Mouse (Mus musculus) E14TG2a.4 (cell line): ENCODE measurements around the gene Atpaf2.
"Not testable (repeated sequence)": the region's sequence is repeated elsewhere in the genome, so short reads cannot be mapped to it uniquely, and the experiment has no call there.

Experiments used
- H3K27me3 ChIP-seq: 2 replicates; pipeline ENCODE4 v1.6.1; 2014; ENCODE audit warnings: low read length, control low read depth; ENCODE audit not compliant: insufficient read depth
- H3K36me3 ChIP-seq: 2 replicates; pipeline ENCODE4 v1.6.1; 2014; ENCODE audit warnings: low read length, control low read depth; ENCODE audit not compliant: insufficient read depth
- H3K4me1 ChIP-seq: replicated peaks from 2 replicates; pipeline ENCODE4 v1.6.1; 2014; ENCODE audit warnings: low read depth, low read length, control low read depth
- H3K4me3 ChIP-seq: replicated peaks from 2 replicates; pipeline ENCODE4 v1.5.1; 2014; ENCODE audit warnings: mild to moderate bottlenecking, low read length
- H3K9me3 ChIP-seq: 2 replicates; pipeline ENCODE4 v1.6.1; 2014; ENCODE audit warnings: low read length, control low read depth
- CTCF ChIP-seq: conservative IDR thresholded peaks from 2 replicates; pipeline ENCODE4 v1.5.1; 2014; ENCODE audit warnings: low read length
- NANOG ChIP-seq: IDR thresholded peaks from 2 replicates; pipeline ENCODE4 v1.6.1; 2014; ENCODE audit warnings: borderline replicate concordance, low read length, mixed read lengths
- POU5F1 ChIP-seq: IDR thresholded peaks from 2 replicates; pipeline ENCODE4 v1.6.1; 2014; ENCODE audit warnings: low read length, borderline replicate concordance

Atpaf2 gene

GRCm38 (mm10) chr11:60417717-60418472 lies at the start of gene Atpaf2:
Atpaf2 (minus strand) TSS chr11:60418457.
- H3K4me1 ChIP-seq: peaks cover 60% of the 10 kb centered on the region
- TF ChIP-seq NANOG (no peak), POU5F1 (no peak), CTCF (no peak)
- H3K4me3 ChIP-seq: peak within 1 kb of the TSS; percentile 96
- H3K27me3 ChIP-seq: no peaks in the 10 kb centered on the region
- H3K9me3 ChIP-seq: no peaks in the 10 kb centered on the region
- H3K36me3 ChIP-seq: peaks cover 38% of the 10 kb centered on the region

- Histone ChIP-seq H3K36me3 (peaks cover 92% of the 10 kb centered on the region), H3K27me3 (no peaks in the 10 kb centered on the region), H3K9me3 (no peaks in the 10 kb centered on the region), H3K4me3 (no peak overlapping the region), H3K4me1 (peaks cover 25% of the 10 kb centered on the region)
- TF ChIP-seq CTCF (peak; percentile 57), POU5F1 (no peak)
Observed at GRCm38 (mm10) chr11:60465943-60466380, 47.7 kb upstream of the Atpaf2 start.

- no peaks in the 10 kb centered on the region for H3K9me3 ChIP-seq
- peaks cover 22% of the 10 kb centered on the region for H3K4me1 ChIP-seq
- TF ChIP-seq NANOG (no peak), CTCF (no peak), POU5F1 (no peak)
- H3K36me3 ChIP-seq: peaks cover 75% of the 10 kb centered on the region
- H3K27me3 ChIP-seq: no peaks in the 10 kb centered on the region
- H3K4me3 ChIP-seq: no peak overlapping the region
Observed at GRCm38 (mm10) chr11:60457973-60458372, 39.7 kb upstream of the Atpaf2 start.

GRCm38 (mm10) chr11:60454745-60455087 lies 36.5 kb upstream of the Atpaf2 start:
- Histone ChIP-seq H3K4me1 (peaks cover 22% of the 10 kb centered on the region), H3K36me3 (peaks cover 44% of the 10 kb centered on the region), H3K27me3 (no peaks in the 10 kb centered on the region), H3K4me3 (peak overlapping the region; percentile 94), H3K9me3 (no peaks in the 10 kb centered on the region)
- TF ChIP-seq CTCF (no peak), NANOG (no peak)

- peaks cover 22% of the 10 kb centered on the region for H3K4me1 ChIP-seq
- no peaks in the 10 kb centered on the region for H3K9me3 ChIP-seq
- no peaks in the 10 kb centered on the region for H3K27me3 ChIP-seq
- H3K36me3 ChIP-seq: peaks cover 40% of the 10 kb centered on the region
- TF ChIP-seq CTCF (no peak), POU5F1 (peak; percentile 43; the same call in 1 of the 2 replicates), NANOG (no peak)
- H3K4me3 ChIP-seq: peak within 1 kb of the TSS; percentile 94
Observed at GRCm38 (mm10) chr11:60454080-60454744, 36.0 kb upstream of the Atpaf2 start, which contains the start of gene Drg2. Drg2 (plus strand) TSS chr11:60454591.

GRCm38 (mm10) chr11:60444007-60444406 lies 25.8 kb upstream of the Atpaf2 start:
- TF ChIP-seq POU5F1 (no peak), CTCF (no peak), NANOG (no peak)
- Histone ChIP-seq H3K9me3 (no peaks in the 10 kb centered on the region), H3K4me1 (peaks cover 82% of the 10 kb centered on the region), H3K4me3 (0 out of 2 replicates have a peak overlapping the region, but pooled peaks have one; percentile 4), H3K27me3 (no peaks in the 10 kb centered on the region), H3K36me3 (peaks cover 55% of the 10 kb centered on the region)

- Histone ChIP-seq H3K4me3 (no peak overlapping the region), H3K4me1 (peaks cover 87% of the 10 kb centered on the region), H3K36me3 (peaks cover 66% of the 10 kb centered on the region), H3K27me3 (no peaks in the 10 kb centered on the region), H3K9me3 (no peaks in the 10 kb centered on the region)
- TF ChIP-seq CTCF (no peak), POU5F1 (no peak), NANOG (no peak)
Observed at GRCm38 (mm10) chr11:60442896-60443295, 24.6 kb upstream of the Atpaf2 start.

GRCm38 (mm10) chr11:60440176-60440575 lies 21.9 kb upstream of the Atpaf2 start:
- Histone ChIP-seq H3K36me3 (peaks cover 82% of the 10 kb centered on the region), H3K27me3 (no peaks in the 10 kb centered on the region), H3K9me3 (no peaks in the 10 kb centered on the region), H3K4me3 (peak overlapping the region; percentile 41), H3K4me1 (peaks cover 89% of the 10 kb centered on the region)
- TF ChIP-seq NANOG (peak; percentile 3; the same call in 1 of the 2 replicates), POU5F1 (no peak)

- Histone ChIP-seq H3K4me1 (peaks cover 85% of the 10 kb centered on the region), H3K4me3 (peak overlapping the region; percentile 50), H3K36me3 (peaks cover 85% of the 10 kb centered on the region)
- H3K9me3 ChIP-seq, H3K27me3 ChIP-seq: not testable (repeated sequence)
- peak; percentile 91 for TF ChIP-seq POU5F1
Observed at GRCm38 (mm10) chr11:60439621-60440020, 21.4 kb upstream of the Atpaf2 start.
